Mouse (Mus musculus): Measurements from ENCODE around the gene Srd5a1.

GRCm38 (mm10) chr13:69641017-69641416 is 29.8 kb upstream of the Srd5a1 start:
- no peak for TF ChIP-seq POLR2A (IDR thresholded peaks at IDR 0.05; ENCODE audit: borderline replicate concordance, low read depth, low read length)
- no peak for TF ChIP-seq CTCF (IDR thresholded peaks at IDR 0.05; ENCODE audit: low read depth, low read length)

Measured in bone marrow macrophage, adult 2 months (primary cell).